Comparison of ENCODE assay signal across 28 mouse cellular contexts in the genomic region with DNA sequence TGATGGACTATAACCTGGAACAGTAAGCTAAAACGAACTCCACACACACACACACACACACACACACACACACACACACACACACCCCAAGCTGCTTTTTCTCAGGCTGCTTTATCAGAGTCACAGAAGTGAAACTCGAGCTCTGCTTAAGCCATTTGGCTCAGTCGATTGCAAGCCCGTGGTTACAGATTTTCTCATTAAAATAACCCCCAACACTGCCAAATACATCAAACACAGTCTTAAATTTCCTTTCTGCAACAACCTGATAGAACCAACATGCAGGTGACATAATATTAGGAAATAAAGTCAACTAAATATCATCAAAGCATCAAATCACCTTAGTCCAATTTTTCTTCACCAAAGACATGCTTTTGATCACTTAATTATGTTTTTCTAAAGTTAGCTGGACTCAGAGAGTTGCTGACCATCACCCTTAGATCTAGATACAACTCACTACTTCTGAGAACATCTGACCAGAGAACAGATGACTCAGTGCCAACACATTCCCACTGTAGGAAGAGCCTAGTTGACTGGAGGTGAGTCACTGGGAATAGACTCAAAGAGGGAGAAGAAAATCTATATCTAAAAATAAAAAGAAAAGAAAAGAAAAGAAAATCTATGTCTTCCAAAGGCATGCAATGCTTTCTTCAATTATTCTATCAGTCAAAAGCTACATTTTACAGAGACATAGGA.
DNase-seq lines count a peak whose midpoint lies in the region; ATAC-seq and TF ChIP-seq lines count a peak whose summit lies in the region.
"Had no signal": no experiment of that assay in that cellular context is flagged by ENCODE, and none has a peak within 500 bp of the region (broad histone marks: within the 10 kb centered on the region; RNA-seq: fewer than 3 reads in every experiment).

No protein-coding gene starts in this region.

- no peak overlapping the region for H3K27ac ChIP-seq in embryonic facial prominence, embryonic 10.5 days (replicated peaks)
- H3K27ac ChIP-seq in forebrain, embryonic 11.5 days (ENCODE audit: low read depth, low read length), result no peak overlapping the region
- H3K27ac ChIP-seq in forebrain, postnatal 0 days (ENCODE audit: low read depth, low read length), result no peak overlapping the region
- H3K27ac ChIP-seq: embryonic facial prominence, embryonic 12.5 days; forebrain, embryonic 12.5 days; forebrain, embryonic 15.5 days; heart, embryonic 15.5 days; hindbrain, embryonic 10.5 days; hindbrain, embryonic 13.5 days; intestine, embryonic 15.5 days had no signal

- 57% methylated on average over 4 of the region's 4 CpGs for WGBS in embryonic facial prominence, embryonic 10.5 days
- WGBS in forebrain, embryonic 11.5 days, result 72% methylated on average over 4 of the region's 4 CpGs
- 57% methylated on average over 4 of the region's 4 CpGs for WGBS in forebrain, postnatal 0 days

- peaks cover 20% of the 10 kb centered on the region for H3K4me1 ChIP-seq in embryonic facial prominence, embryonic 10.5 days
- H3K4me1 ChIP-seq in forebrain, embryonic 11.5 days (replicated peaks; ENCODE audit: control insufficient read depth, insufficient read depth, low read length), result no peaks in the 10 kb centered on the region
- no peaks in the 10 kb centered on the region for H3K4me1 ChIP-seq in forebrain, postnatal 0 days (ENCODE audit: insufficient read depth)
- H3K4me1 ChIP-seq: forebrain, embryonic 12.5 days; forebrain, embryonic 15.5 days; hindbrain, embryonic 10.5 days; hindbrain, embryonic 13.5 days; intestine, embryonic 15.5 days had no signal

- DNase-seq in 3134 (ENCODE audit: extremely low read depth, insufficient read length, low spot score), result peak; percentile 55
- peak; percentile 57 for DNase-seq in Muller cell, postnatal 12 days (ENCODE audit: inconsistent ontology term)
- peak; percentile 20 for DNase-seq in embryonic facial prominence, embryonic 10.5 days (ENCODE audit: low spot score)
- DNase-seq in fibroblast of lung, adult 2 months (ENCODE audit: low read depth), result peak; percentile 73
- no peak for DNase-seq in retina, postnatal 1 day
- no peak for DNase-seq in kidney, postnatal 4 days
- no peak for DNase-seq in forebrain, embryonic 11.5 days (ENCODE audit: low spot score)
- no peak for DNase-seq in forebrain, postnatal 0 days
- DNase-seq: adrenal gland, adult 2 months; adrenal gland, postnatal 14 days; cerebellum, adult 11-12 months; cerebellum, adult 8-10 months; cerebellum, postnatal 10 days; cerebellum, postnatal 36 days; gastrocnemius, postnatal 10 days; heart, adult 11 months; heart, postnatal 10 days; heart, postnatal 36 days; kidney, adult 11 months had no signal

- no peak overlapping the region for H3K4me2 ChIP-seq in forebrain, embryonic 11.5 days (ENCODE audit: low read depth, low read length, severe bottlenecking)
- H3K4me2 ChIP-seq in forebrain, postnatal 0 days (ENCODE audit: low read depth), result no peak overlapping the region
- H3K4me2 ChIP-seq: embryonic facial prominence, embryonic 12.5 days; forebrain, embryonic 12.5 days; forebrain, embryonic 15.5 days; heart, embryonic 12.5 days; heart, embryonic 15.5 days; hindbrain, embryonic 13.5 days; intestine, embryonic 15.5 days had no signal

- H3K36me3 ChIP-seq in embryonic facial prominence, embryonic 10.5 days (replicated peaks), result no peaks in the 10 kb centered on the region
- H3K36me3 ChIP-seq in forebrain, embryonic 11.5 days (ENCODE audit: control insufficient read depth, insufficient read depth, low read length), result no peaks in the 10 kb centered on the region
- no peaks in the 10 kb centered on the region for H3K36me3 ChIP-seq in forebrain, postnatal 0 days (ENCODE audit: insufficient read depth)
- H3K36me3 ChIP-seq: embryonic facial prominence, embryonic 12.5 days; forebrain, embryonic 12.5 days; forebrain, embryonic 15.5 days; heart, embryonic 12.5 days; heart, embryonic 15.5 days; hindbrain, embryonic 10.5 days; hindbrain, embryonic 13.5 days; intestine, embryonic 15.5 days had no signal

- no peaks in the 10 kb centered on the region for H3K27me3 ChIP-seq in embryonic facial prominence, embryonic 10.5 days (replicated peaks; ENCODE audit: low read depth, poor library complexity, severe bottlenecking)
- no peaks in the 10 kb centered on the region for H3K27me3 ChIP-seq in forebrain, embryonic 11.5 days (ENCODE audit: control insufficient read depth, insufficient read depth, low read length)
- no peaks in the 10 kb centered on the region for H3K27me3 ChIP-seq in forebrain, postnatal 0 days (ENCODE audit: insufficient read depth, low read length)
- H3K27me3 ChIP-seq: embryonic facial prominence, embryonic 12.5 days; forebrain, embryonic 12.5 days; forebrain, embryonic 15.5 days; heart, embryonic 12.5 days; heart, embryonic 15.5 days; hindbrain, embryonic 13.5 days; intestine, embryonic 15.5 days had no signal

- 0 out of 2 replicates have a peak, but pooled peaks cover 4% of the 10 kb centered on the region for H3K9me3 ChIP-seq in embryonic facial prominence, embryonic 10.5 days
- no peaks in the 10 kb centered on the region; the same call in 1 of the 2 replicates for H3K9me3 ChIP-seq in forebrain, embryonic 11.5 days (ENCODE audit: control insufficient read depth, low read length)
- H3K9me3 ChIP-seq in forebrain, postnatal 0 days (ENCODE audit: low read length), result no peaks in the 10 kb centered on the region
- H3K9me3 ChIP-seq: embryonic facial prominence, embryonic 12.5 days; forebrain, embryonic 12.5 days; forebrain, embryonic 15.5 days; heart, embryonic 15.5 days; hindbrain, embryonic 10.5 days; hindbrain, embryonic 13.5 days; intestine, embryonic 15.5 days had no signal

- no peak overlapping the region for H3K9ac ChIP-seq in forebrain, embryonic 11.5 days (ENCODE audit: low read length)
- H3K9ac ChIP-seq in forebrain, postnatal 0 days, result no peak overlapping the region
- H3K9ac ChIP-seq: embryonic facial prominence, embryonic 12.5 days; forebrain, embryonic 12.5 days; forebrain, embryonic 15.5 days; heart, embryonic 12.5 days; heart, embryonic 15.5 days; hindbrain, embryonic 13.5 days; intestine, embryonic 15.5 days had no signal

- no peak for ATAC-seq in forebrain, embryonic 11.5 days (replicated peaks; ENCODE audit: low FRiP score)
- ATAC-seq in forebrain, postnatal 0 days, result no peak
- ATAC-seq: forebrain, embryonic 15.5 days; hindbrain, embryonic 16.5 days; intestine, embryonic 15.5 days had no signal

- no peak for TF ChIP-seq CTCF in forebrain, postnatal 0 days (IDR thresholded peaks at IDR 0.05; ENCODE audit: low read depth)

- H3K4me3 ChIP-seq in embryonic facial prominence, embryonic 10.5 days, result no peak overlapping the region
- H3K4me3 ChIP-seq in forebrain, embryonic 11.5 days (ENCODE audit: low read depth, low read length), result no peak overlapping the region
- no peak overlapping the region for H3K4me3 ChIP-seq in forebrain, postnatal 0 days (ENCODE audit: low read depth, low read length)
- H3K4me3 ChIP-seq: embryonic facial prominence, embryonic 12.5 days; forebrain, embryonic 12.5 days; forebrain, embryonic 15.5 days; heart, embryonic 12.5 days; heart, embryonic 15.5 days; hindbrain, embryonic 10.5 days; hindbrain, embryonic 13.5 days; intestine, embryonic 15.5 days had no signal

Comparison
In these comparisons a context has a peak if more than half of its experiments do, and no peak if none do; other contexts are left out.
1. DNase-seq: peak in 3134 (single experiment), Muller cell, postnatal 12 days (single experiment), embryonic facial prominence, embryonic 10.5 days (single experiment) and fibroblast of lung, adult 2 months (single experiment); none in retina, postnatal 1 day (single experiment), kidney, postnatal 4 days (0 of 2), forebrain, embryonic 11.5 days (single experiment) and forebrain, postnatal 0 days (single experiment).